Mouse (Mus musculus): ENCODE data around the gene Zfp110.
"Not testable (repeated sequence)": the region's sequence is repeated elsewhere in the genome, so short reads cannot be mapped to it uniquely, and the experiment has no call there.

Gene Zfp110

GRCm38 (mm10) chr7:12834162-12835120, at the start of gene Zfp110:
Zfp110 (plus strand) TSS chr7:12834761.
- peak; percentile 87 to 92 for DNase-seq (ENCODE audit: low spot score in 2 of 2)

- DNase-seq (ENCODE audit: low spot score in 2 of 2), result no peak
Measured at GRCm38 (mm10) chr7:12787333-12787732, 47.2 kb upstream of the Zfp110 start.

GRCm38 (mm10) chr7:12788025-12788424, 46.5 kb upstream of the Zfp110 start:
- no peak for DNase-seq (ENCODE audit: low spot score in 2 of 2)

DNA sequence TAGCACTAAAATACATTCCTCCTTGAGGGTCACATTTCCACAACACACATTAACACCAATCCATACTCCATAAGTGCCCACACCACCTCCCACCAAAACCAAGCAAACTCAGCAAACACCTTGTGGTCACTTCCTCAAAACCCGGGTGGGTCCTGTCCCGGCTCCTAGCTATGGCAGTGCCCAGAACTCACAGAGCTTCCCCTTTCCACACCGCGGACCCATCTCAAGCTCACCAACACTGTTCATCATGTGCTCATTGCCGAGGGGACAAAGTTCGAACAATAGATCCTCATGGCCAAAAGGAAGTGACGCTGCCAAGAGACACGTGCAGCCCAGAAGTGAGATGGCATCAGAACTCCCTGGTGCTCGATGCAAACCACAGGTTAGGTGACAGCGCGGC, 41.9 kb upstream of the Zfp110 start:
- DNase-seq (ENCODE audit: low spot score in 2 of 2), result not testable (repeated sequence)

DNA sequence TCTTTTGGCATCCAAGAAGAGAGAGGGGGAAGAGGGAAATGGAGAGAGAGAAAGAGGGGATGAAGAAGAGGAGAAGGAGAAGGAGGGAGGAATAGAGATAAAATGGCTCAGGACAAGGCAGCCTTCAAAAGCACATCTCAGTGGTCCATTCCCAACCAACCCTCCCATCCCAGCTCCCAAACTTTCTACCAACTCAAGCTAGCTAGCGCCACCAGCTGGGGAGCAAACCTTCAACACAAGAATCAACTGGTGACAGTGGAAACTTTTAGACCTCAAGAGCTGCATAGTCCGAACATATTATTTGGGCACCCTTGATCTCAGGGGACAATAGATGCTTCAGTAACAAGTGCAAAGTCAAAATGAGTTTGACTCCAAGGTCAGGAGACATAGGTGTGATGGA, 36.6 kb upstream of the Zfp110 start:
- DNase-seq (ENCODE audit: low spot score in 2 of 2), result no peak

DNA sequence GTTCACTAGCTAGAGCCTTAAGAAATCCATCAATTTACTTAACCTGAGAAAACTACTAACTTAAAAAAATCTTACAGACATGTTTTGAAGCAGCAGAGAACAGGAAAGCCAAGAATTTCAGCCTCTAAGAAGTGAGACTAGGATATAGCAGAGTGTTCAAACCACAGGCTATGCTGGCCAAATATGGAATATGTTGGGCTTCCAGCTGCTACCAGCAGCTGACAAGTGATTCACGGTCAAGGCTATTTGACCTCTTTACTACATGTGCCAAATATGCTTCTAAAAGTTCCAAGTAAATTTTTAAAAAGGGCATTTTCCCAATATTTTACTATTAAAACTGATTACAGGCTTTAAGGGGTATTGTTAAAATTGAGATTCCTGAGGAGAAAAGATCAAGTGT, 35.0 kb upstream of the Zfp110 start:
- DNase-seq (ENCODE audit: low spot score in 2 of 2), result no peak

DNA sequence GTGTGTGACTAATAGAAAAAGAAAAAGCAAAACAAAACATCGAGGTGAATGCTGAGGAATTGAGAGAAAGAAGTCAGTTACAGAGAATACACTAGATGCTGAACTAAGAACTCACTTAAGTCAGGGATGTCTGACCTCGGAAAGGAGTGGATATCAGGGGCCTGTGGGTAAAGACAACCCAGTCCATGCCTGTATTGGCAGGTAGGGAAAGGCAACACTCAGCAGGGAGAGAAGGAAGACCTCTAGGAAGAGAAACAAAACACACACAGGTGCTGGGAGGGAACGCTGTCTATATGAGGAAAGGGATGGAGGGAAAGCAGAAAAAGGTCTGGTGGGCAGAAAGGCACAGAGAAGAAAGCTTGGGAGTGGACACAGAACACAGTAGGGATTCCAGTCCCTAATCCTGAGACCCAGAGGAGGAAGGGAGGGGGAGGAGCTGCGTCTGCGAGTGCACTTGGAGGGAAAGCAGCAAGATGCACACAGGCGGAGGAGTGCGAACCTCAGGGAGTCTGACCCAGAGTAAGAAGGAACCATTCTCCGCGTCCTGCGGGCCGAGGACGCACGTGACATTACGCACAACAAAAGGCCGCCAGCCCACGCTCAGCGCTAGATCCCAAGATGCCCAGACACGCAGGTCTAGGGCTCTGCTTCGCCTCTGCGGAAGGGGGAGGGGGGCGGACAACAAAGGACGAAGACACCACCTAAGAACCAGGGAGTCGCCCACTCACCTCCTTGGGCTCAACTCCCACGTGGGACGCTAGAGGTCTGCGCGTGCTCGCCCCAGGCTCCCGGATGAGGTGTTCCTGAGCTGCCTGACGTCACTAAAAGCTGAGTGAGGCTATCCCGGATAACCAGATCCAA, 31.5 kb upstream of the Zfp110 start, which contains the start of gene Zscan18:
TSS of gene Zscan18 (minus strand) at position 770 of the 861 bp plus-strand sequence.
- DNase-seq (ENCODE audit: low spot score in 2 of 2), result peak; percentile 60 to 74

- DNase-seq (ENCODE audit: low spot score in 2 of 2), result no peak
Measured at GRCm38 (mm10) chr7:12803727-12804071, 30.9 kb upstream of the Zfp110 start.

- no peak for DNase-seq (ENCODE audit: low spot score in 2 of 2)
Measured at GRCm38 (mm10) chr7:12815566-12815965, 19.0 kb upstream of the Zfp110 start.

- peak; percentile 90 for DNase-seq (ENCODE audit: low spot score in 2 of 2)
Measured at GRCm38 (mm10) chr7:12818521-12819295, 15.9 kb upstream of the Zfp110 start, which contains the start of gene Zfp329. Zfp329 (minus strand) TSS chr7:12818858.

- DNase-seq (ENCODE audit: low spot score in 2 of 2), result no peak
Measured at GRCm38 (mm10) chr7:12835193-12835671, 671 bp downstream of the Zfp110 start.

DNA sequence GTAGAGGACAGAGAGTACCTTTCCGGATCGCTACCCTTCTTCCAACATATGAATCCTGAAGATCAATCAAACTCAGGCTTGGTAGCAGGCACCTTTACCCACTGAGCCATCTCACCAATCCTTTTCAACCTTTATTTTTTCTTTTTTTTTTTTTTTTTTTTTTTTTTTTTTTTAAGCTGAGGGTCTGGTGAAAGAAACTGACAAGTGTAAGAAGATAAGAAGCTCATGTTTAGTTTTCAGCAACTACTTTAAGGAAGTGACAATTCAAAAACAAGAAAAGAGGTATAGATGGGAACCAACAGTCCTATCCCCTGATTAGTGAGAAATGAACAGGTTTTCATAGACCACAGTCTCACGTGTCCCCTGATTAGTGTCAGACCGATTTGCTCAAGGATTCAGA, 1.2 kb downstream of the Zfp110 start:
- DNase-seq (ENCODE audit: low spot score in 2 of 2), result no peak

DNA sequence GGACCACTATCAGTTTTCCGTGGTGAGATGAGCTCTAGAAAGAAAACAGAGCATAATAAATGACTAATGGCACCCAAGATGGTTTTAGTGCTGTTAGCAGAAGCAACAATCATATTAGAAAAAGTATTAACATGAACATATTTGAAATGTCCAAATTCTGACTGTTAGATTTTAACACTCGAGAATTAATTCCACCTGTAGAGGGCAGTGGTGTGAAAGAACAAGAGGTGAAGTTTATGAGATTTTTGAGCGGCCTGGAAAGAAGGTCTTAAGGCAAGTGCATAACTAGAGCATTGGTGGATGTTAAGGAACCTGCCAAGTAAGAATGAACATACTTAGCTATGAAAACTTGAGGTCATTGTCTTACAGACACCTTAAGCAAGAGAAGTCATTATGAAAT, 39.7 kb downstream of the Zfp110 start:
- DNase-seq (ENCODE audit: low spot score in 2 of 2), result no peak

- DNase-seq (ENCODE audit: low spot score in 2 of 2), result no peak
Measured at GRCm38 (mm10) chr7:12880036-12880435, 45.5 kb downstream of the Zfp110 start.

GRCm38 (mm10) chr7:12880497-12880896, 45.9 kb downstream of the Zfp110 start:
- not testable (repeated sequence) for DNase-seq (ENCODE audit: low spot score in 2 of 2)

GRCm38 (mm10) chr7:12880911-12881660, 46.5 kb downstream of the Zfp110 start, which contains the start of gene Zfp128:
Zfp128 (plus strand) TSS chr7:12881177.
- DNase-seq (ENCODE audit: low spot score in 2 of 2), result peak; percentile 95

DNA sequence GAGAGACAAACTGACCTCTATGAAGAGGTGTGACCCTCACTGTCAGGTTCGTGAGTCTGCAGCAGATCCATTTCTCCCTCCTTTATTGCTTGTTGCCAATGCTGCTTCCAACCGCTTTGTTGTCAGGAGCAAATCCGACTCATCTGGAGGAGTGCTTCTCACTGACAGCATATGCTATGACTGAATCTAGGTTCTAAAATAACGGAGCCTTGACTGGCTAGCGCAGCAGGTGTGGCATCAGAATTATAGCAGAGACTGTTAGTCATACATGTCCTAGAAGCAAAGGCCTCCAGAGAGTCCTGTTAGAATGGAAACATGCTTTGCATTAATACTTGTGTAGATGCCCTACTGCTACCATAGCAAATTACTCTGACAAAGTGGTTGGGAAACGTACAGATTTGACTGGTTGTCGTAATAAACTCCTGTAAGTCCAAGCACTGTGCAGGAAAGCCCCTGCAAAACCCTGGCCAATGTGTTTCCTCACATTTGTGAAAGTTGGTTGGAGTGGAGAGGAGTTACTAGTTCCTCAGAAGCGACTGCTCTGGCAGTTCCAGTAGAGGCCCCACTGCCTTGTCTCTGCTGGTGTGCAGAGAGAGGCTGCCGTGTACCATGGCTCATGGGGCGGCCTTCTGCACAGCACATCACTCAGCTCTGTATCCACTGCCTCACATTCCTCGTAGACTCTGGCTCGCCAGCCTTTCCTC, 52.2 kb downstream of the Zfp110 start:
- no peak for DNase-seq (ENCODE audit: low spot score in 2 of 2)

DNA sequence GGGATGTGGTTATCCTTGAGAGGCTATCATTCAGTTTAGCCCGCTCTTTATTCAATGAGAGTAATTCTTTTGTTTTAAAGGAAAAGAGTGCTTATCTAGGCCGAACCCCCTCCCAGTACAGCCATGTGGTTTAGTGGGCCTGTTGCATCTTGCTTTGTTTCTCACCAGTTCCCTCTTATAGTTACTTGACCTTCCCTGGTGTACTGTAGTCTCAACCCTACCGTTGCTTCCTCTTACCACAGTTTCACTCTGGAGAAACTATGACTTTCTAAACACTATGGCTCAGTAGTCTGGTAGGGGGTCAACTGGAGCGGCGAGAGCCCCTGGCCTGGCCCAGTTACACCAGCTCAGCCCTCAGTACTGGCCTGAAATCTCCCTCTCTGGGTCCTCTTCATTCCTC, 53.0 kb downstream of the Zfp110 start:
- DNase-seq (ENCODE audit: low spot score in 2 of 2), result no peak

DNA sequence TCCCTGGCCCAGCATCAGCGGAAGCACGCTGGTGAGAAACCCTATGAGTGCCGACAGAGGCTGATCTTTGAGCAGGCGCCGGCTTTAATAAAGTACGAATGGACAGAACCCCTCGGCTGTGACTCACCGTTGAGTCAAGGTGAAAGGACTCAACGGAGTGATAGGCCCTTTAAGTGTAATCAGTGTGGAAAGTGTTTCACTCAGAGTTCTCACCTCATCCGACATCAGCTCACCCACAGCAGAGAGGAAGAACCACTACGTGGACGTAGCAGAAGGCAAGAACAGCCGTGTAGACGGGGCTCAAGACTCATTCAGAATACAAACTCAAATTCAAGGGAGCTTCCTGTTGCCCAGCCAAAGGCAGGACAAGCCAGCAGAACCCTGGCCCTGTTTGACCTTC, 56.4 kb downstream of the Zfp110 start:
- DNase-seq (ENCODE audit: low spot score in 2 of 2), result no peak

DNA sequence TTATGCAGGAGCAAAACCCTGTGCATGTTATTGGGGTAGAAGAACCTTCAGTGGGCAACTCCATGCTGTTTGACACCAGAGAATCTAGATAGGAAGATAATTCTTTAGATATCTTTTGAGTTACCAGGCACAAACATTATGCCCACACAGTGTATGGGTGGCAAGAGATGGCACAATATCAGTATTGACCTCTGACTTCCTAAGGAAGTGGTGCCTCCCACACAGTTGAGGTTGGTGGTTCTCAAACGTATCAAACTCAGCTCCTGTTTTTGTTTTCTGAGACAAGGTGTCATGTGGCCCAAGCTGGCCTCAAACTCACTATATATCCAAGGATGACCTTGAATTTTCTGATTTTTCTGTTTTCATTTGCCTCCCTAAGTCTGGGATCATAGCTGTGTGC, 56.8 kb downstream of the Zfp110 start:
- no peak for DNase-seq (ENCODE audit: low spot score in 2 of 2)

Data from heart, adult 9 months (tissue).